Mouse (Mus musculus): Measurements from ENCODE around the gene Sdk2.

The Sdk2 gene

DNA sequence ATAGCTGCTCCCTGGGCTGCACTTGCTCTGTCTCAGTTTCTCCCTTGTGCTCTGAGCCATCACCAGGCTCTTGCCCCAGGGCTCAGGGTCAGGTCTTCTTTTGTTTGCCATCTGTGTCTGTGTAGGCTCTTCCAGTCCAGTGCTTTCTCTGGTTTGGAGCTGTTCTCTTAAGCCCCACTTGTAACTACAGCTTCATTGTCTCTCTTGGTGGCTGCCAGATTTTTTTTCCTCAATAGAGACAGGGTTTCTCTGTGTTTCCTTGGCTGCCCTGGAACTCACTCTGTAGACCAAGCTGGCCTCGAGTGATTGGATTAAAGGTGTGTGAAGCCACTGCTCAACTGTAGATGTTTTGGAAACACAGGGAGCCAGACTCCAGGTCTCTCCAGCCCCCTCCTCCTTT, 247.8 kb downstream of the Sdk2 start:
- no peak for DNase-seq

DNA sequence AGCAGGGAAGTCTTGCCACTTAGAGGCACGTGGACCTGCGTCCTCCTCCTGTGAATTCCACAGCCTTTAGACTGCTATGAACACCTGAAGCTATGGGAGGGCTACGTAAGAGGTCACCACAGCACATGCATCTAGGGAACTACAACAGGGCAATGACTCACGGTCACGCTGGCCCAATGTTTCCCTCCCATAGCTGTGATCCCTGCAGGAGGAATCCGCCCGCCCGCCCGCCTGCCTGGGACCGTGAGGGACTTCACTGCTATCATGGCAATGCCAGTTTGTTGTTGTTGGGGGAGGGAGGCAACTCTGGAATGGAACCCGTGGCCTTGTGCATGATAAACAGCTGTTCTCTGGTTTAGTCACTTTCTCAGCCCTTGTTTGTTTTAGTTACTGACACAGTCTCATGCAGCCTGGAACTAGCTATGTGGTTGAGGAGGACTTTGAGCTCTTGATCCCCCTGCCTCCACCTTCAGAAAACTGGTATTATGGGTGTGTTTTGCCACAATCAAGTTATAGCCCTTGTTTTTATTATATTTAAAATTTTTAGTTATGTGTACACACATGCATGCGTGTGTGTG, 249.8 kb downstream of the Sdk2 start:
- DNase-seq: no peak

DNA sequence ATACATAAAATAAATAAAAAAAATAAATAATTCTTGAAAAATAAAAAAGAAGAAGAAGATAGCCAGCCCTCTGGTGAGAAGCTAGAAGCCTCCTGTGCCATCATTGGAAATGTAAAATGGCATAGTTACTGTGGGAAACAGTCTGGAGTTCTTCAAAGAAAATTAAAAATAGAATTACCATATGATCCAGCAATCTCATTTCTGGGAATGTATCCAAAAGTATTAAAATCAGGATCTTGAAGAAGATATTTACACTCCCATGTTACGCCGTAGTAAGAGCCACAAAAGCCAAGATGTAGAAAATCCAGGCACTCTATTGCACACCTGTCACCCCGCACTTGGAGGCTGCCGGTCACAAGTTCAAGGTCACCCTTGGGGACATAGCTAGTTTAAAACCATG, 250.4 kb downstream of the Sdk2 start:
- no peak for DNase-seq

DNA sequence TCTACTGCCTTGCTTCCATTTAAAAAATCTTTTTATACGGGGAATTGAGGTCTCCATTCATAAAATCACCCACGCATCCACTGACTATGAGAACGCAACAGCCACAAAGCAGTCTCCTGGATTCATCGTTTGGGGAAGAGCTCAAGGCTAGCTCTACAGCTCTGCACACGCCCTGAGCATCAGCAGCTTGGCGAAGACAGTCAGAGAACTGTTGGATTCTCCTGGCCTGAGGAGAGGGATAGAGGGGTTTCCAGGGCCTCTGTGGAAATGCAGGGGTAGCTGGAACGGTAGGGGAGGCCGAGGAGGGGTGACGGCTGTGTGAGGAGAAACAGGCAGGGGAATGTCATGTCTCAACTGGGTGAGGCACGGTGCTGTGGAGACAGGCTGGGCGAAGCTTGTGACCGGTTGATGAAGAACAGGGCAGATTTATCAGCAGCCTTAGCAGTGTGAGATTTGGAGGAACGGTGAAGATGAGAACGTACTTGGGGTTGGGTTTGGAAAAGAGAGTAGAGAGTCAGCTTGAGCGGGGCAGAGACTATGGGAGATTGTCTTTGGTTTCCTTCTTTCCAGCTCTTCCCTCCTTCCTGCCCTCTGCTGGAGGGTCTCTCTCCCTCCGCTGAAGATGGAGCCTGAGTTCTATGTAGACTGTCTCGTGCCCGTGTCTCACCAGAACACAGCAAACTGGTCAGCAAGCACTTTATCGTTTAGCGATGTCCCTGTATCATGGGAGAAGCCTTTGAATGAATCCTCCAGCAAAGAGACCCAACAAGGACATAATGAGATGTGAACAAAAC, 255.1 kb downstream of the Sdk2 start:
- DNase-seq: no peak

DNA sequence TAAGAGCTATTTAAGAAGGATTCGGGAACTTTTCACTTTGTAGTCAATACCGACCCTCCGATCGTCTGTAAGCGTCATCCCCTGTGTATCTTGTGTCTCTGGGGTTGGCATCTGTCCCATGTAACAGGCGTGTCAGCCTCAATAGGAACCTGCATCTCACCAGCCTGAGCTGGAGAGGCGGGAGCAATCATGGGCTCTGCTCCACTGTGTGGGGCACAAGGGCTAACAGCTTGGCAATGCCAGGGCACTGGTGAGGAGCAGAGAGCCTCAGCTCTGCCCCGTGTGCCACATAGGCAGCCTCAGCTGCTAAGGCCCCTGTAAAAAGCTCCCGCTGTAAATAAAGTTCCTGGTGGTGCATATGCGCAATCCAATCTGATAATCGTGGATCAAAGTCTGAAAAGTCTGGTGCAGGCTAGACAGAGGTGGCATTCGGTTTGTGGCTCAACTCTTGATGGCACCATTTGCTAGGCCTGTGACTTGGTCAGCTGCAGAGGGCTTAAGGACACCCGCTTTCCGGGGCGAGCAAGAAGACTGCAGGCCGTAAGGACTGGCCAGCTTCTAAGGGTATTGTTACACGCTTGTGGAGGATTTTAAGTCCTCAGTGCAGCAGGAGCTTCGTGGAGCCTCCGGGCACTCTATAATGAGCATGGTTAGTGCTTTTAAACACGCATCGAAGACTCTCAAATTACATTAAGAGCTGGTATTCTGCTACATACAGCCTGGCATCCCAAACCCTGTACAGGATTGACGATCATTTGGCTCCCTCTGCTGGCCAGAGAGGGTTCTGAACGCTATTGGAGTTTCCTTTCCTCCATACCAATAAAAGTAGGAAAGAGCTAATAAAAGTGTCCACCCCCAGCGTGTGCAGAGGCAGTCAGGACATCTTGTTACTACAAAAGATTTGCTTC, 256.0 kb downstream of the Sdk2 start:
- peak; percentile 69 to 86 for DNase-seq

DNA sequence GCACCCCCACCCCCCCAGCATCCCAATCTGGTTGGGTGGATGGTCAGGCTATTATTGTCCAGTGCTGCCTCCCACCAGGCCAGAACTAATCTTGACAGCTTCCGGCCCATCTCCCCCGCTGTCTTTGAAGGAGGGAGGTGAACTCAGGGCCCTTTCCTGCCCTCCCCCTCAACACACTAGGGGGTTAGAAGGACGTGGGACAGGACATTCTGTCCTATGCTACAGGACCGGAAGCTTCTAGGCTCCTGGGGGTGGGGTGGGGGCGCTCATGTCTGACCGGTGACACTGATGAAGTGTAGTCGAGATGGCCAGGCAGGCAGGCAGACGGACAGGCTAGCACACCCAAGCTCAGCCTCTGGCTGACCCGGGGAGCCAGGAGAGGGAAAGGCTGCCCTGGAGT, 259.8 kb downstream of the Sdk2 start:
- peak; percentile 77 to 94 for DNase-seq

DNA sequence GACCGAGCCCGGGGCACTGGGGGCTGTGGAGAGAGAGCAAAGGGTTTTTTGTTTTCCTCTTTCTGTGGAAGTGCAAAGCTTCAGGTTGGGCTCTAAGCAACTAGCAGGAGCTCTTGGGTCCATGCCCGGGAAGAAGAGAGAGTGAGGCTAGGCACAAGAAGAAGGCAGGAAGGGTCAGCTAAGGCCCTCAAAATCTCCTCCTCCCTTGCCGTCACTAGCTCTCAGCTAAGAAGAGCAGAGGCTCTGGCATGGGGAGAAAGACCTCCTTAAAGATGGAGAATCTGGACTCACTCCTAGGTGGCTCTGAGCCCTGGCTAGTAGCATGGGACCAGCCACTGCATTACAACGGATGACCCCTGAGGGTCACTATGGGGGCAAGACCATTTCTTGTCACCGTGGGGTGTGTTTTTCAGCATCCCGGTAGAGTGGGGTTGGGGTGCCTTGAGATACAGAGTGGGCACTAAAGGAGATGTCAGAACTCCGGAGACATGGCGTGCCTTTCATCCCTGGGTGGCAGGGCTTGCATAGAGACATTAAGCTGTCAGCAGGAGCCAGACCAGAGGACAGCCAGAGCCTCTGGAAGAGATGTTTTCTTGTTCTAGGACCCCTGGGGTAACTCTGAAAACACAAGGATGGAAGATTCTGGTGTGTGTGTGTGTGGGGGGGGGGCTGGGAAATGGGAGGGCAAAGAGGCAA, 260.3 kb downstream of the Sdk2 start:
- peak; percentile 44 for DNase-seq

DNA sequence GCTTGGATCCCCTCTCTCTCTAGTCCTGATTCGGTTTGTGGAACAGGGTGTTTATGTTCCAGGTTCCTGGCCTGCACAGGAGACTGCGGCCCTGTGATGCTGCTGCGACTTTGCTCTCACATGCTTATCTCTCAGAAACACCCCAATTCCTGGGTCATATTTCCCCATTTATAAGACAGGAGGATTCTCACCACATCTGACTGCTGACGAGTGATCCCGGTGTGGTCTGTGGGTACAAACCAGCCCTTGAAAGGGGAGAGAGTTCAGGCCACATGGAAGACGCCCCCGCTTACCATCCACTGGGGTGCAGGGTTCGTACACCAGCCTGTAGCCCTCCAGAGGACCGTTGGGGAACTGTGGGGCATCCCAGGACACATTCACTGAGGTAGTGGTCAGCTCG, 260.9 kb downstream of the Sdk2 start:
- no peak for DNase-seq

DNA sequence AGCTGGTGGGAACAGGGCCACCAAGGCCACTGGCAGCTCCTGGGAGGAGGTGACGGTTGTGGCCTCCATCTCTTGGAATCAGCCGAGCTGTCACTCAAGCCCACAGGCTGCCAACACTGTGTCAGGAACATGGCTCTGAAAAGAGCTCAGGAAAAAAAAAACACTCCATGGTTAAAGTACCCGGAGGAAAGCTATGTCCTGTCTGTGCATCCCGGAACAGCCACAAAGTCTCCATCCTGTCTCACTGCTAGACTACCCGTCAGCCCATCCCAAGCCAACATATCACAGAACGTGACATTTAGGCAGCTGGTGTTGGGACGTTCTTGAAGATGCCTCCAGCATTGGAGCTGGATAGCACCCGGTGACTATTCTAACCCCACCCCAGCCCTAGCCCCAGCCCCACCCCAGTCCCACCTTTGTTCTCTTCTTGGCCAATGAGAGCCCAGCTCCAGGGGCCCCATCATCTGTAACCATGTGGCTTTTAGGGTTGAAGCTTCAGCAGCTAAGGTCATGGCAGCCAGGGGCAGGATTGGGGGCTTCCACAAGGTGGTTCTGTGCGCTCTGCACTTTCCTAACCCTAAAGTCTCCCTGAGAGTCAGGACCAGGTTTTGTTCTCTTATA, 263.4 kb downstream of the Sdk2 start:
- DNase-seq: peak; percentile 56 to 60

DNA sequence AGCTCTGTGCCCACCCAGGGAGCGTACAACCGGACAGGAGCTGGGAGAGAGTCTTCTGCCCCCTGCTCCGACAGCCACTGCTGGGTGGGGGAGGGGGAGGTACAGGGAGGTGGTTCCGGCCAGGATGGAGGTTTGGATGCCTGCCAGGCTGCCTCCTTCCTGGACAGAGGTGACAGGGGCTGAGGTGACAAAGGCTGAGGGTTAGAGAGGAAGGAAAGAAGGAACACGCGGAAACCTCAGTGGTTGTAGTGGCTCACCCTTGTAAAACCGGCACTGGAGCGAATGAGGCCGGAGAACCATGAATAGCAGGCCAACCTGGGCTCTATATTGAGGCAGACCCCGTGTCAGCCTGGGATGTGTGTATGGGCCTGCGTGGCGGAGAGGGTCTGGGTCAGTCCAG, 264.4 kb downstream of the Sdk2 start:
- peak; percentile 90 to 92 for DNase-seq

DNA sequence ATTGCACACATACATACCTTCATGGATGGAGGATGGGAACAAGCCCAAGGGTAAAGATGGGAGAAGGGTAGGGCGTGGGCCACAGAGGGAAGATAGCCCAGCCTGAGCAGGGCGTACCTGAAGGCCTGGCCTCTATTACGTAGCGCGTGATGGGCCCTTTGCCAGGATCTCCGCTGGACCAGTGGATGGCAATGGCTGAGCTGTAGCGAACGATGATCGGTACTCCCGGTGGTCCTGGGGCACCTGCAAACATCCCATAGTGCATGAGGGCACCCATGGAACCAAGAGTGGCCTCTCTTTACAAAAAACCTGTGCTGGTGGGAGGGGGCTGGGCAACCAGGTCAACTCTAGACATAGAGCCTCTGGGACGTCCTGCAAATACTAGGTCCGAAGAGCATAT, 266.8 kb downstream of the Sdk2 start:
- no peak for DNase-seq

DNA sequence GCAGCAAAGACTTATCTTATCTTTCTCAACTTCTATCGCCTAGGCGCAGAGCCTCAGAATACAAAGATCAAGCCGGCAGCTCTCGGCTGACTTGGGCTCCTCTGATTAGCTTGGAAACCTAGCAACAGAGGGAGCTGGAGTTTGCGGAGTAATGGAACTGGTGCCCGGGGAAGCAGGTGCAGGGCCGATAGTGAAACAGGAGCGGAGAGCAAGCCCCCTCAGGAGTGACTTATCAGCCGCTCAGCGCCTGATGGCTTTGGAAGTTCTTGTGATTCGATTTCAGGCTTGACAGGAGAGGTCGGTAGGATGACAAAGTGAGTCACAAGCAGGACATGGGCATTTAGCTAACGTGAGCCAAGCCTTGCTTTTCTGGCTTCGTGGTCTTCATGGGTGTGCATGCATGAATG, 267.8 kb downstream of the Sdk2 start:
- DNase-seq: no peak

DNA sequence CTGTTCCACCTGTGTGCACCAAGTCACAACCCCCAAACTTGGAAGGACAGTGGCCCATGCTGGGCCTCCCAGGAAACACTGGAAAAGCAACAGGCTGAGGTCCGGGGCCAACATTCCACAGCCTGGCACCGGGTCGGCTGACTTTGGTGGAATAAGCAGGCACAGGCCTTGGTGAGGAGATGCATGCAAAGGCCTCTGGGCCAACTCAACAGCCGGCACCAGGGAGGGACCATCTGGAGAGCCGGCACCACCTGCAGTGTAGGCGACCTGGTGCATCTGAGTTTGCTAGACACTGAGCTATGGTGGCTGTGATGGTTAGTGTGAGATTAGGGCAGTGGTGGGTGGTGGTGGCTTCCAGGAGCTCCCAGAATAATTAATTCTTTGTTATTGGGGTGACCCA, 268.8 kb downstream of the Sdk2 start:
- DNase-seq: peak in 1 of 2 experiments; percentile 19

DNA sequence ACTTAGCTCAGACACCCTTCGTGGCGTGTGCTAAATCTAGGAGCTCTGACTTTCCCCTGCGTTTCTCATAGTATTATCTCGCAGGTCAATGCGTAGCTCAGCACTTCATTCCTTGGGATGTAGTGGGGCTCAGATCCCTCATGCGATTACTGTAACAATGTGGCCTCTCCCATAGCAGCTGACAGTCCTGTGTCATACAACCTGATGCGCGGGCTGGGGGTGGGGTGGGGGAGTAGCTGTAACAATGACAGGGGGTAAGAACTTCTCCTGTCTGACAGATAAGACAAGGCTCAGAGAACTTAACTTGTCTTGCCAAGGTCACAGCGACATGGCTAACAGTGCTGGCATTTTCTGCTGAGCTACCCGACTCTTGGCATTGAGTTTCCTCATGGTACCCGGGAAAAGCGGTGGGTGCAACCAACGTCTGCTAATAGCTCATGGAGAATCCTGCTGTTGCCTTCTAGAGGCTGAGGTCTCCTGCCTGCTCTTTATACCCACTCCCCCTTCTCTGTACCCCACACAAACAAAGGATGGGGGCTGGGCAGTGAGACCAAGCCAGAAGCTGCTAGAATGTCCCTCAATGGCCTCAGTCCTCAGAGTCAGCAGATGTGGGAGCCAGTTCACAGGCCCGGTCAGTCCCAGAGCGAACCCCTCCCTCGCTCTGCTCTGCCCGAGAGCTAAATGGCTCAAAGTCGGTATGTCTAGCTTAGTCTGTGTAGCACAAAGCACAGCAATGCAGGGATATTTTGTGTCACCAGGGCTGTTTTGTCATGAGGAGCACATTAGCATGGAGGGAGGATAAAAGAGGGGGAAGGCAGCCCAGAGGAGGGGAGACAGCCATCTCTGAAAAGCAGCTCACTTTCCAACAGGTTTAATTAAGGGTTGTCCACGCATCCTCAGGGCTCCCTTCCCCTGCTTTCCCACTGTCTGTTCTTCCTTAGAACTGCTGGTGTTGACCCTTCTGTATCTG, 269.5 kb downstream of the Sdk2 start:
- peak in 1 of 2 experiments; percentile 32 for DNase-seq

DNA sequence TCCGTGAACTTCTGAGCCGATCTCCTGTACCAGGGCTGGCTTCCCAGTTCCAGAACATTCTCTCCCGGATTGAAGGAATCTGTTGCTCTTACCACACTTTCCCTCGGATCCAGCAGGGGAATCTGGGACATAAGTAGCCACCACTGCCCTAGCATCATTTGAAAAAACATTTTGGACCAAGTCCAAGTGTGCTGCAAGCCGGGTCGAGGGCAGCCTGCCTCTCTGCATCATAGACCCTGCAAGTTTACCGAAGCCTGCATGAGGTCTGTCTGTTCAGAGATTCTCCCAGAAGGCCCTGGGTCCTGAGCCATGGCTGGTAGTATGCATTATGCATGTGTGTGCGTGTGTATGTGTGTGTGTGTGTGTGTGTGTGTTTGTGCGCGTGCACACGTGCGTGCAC, 271.0 kb downstream of the Sdk2 start:
- DNase-seq: no peak

DNA sequence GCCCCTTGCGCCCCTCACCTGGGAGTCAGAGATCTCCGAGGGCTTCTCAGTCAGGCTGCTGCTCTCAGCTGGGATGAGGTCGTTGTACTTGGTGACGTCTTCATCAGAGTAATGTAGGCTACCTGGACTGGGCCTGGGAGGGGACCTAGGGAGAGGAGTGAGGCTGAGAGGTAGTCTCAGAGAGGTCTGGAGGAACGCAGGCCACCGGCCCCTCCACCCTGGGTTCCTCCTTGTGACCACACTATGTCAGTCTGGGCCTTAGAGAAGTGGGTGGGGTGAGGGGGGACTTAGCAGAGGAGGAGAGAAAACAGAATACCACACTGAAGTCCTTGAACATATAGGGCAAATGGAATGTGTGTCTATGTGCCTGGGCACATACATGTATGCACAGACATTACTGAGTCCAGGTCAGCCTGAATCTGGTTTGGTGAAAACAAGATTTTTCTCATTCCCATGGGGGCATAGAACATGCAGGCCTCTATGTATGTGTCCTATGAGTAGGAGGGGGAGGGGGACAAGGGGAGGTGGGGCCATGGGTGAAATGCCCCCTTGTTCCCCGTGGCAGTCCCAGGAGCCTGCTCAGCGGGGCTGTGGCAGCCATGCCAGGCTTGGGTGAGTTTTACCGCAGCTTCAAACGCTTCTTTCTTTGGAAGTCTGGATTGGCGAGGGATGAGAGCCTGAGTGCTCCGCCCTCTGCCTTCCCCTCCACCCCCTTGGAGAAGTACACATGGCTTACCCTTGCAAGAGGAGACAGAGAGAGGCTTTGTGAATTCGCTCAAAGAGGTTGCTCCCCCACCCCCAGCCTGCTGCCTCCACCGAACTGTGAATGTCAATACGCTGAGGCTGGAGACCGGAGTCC, 275.3 kb downstream of the Sdk2 start:
- DNase-seq: no peak

DNA sequence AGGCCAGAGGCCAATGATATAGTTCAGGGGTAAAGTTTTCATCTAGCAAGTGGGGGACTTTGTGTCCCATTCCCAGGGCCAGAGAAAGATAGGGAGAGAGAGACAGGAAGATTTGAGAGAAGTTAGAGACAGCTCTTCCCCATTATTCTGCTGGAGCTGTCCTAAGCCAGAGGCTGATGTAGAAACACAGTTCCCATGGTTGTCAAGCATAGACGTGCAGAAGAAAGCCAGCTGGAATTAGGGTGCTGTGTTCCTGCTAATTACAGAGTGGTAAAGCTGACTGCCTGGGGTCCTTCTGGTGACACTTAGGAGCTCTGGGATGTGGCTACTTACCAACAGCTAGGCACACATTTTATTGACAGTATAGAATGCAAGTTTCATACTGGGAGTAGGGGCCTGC, 277.7 kb downstream of the Sdk2 start:
- no peak for DNase-seq

DNA sequence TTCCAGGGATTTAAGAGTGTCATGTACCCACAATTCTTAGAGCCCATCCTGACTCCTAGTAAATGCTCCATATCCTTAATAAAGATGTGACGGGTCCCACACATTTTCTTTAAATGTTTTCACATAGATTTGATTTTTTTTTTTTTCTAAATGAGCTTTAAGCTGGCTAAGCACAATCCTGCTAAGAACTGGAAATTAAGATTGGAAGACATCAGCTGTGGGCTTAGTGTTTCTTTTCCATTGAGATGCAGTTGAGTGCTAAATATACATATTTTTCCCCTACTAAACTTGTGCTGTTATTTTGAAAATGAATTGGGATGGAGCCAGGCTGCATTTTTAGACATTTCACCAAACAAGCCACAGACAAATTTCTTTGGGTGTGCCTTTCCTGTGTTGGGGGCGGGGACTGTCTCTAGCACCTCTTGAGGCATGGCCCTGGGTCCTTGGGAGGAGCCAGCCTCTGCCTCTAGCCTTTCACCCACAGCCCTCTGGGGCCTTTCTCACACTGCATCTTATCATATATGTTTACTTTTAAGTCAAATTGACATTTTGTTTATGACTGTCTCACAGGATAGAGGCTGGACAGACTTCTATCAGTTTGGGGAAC, 278.6 kb downstream of the Sdk2 start:
- DNase-seq: peak; percentile 76 to 87

DNA sequence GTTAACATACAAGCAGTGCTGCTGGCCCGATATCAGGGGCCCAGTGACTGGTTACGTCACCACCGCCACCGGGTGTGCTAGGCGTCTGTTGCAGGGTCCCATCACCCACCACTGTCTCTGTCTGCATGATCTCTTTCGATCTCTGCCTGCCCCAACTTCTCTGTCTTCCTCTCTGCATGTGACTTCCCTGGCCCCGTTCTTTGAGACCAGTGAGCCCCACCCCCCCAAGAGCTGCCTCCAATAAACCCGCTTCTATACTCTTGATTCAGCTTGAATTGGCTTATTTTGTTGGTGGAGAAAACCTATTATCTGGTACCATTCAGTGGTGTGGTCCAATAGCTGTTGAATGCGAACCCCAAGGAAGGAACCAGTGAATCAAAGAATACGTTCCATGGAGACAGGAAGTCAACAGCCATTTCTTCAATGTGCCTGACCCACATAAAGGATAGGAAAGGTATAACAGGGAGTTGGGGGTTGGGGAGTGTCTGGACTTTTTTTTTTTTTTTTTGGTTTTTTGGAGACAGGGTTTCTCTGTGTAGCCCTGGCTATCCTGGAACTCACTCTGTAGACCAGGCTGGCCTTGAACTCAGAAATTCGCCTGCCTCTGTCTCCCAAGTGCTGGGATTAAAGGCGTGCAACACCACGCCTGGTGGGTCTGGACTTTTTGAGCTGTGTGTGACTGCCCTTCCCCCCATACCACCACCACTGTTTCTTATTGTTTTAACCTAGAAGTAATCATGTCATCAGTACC, 279.2 kb downstream of the Sdk2 start:
- DNase-seq: no peak

Measured in kidney, postnatal 25 days (tissue).